Mouse (Mus musculus): ENCODE results near the gene Glyr1.

Gene Glyr1

DNA sequence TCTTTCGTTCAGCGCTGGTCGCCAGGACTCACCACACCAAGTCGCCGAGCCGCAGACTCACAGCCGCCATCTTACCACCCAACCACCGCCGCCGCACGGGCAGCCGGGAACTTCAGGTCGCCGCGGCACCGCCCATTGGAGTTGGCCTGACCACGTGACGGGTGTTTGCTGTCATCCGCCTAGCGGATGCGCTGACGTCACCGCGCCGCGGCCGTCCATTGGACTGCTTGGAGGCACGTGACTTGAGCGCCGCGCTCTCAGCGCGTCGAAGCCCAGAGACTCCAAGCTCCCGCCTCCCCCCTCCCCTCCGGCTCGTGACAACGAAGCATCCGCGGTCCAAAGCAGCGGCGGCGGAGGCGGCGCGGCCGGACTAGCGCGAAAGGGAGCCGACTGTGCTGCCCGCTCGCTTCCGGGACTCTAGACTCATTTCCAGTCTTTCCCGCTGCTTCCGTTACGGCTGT lies at the start of gene Glyr1, which contains the start of gene Ubn1:
Gene Glyr1, minus strand, starts transcription at position 90 of the 461 bp plus-strand sequence.
Gene Ubn1, plus strand, starts transcription at position 284 of the 461 bp plus-strand sequence.
- peak; percentile 99 for DNase-seq

- DNase-seq: no peak
Observed at GRCm38 (mm10) chr16:5096504-5096903, 46.8 kb upstream of the Glyr1 start.

DNA sequence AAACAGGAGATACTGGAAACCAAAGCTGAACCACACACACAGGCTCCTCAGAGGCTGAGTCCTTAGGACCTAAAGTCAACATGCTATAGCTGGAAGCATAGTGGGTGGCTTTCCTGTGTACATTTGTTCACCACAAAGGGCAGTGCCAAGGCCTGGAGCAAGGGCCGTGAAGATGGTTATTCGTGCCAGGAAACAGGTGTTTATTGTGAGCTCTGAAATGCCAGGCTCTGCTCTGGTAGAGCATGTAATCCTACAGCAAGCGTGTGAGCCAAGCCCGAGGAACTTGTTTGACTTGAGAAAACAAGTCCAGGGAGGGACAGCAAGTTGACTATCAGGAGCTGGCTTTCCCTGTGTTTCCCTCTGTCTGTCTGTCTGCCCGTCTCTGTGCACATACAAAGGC lies 43.6 kb upstream of the Glyr1 start:
- DNase-seq: no peak

DNA sequence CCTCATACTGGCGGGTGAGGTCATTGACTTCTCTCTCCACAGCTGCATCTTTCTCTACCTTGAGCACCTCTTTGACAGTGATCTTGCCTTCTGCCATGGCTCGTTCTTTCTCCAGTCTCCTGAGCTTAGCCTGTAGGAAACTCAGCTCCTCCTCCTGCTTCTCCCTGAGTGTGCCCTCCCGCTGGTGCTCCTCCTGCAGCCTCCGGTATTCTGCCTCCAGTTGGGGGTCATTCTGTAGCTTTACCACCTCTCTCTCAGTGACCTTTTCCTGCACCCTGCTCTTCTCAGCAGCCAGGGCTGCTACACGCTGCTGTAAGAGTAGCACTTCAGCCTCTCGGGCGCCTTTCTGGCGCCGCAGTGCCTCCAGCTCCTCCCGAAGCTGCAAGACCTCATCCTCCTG lies 39.4 kb upstream of the Glyr1 start:
- DNase-seq: no peak

GRCm38 (mm10) chr16:5086179-5086578 lies 36.5 kb upstream of the Glyr1 start:
- DNase-seq: no peak

- no peak for DNase-seq
Observed at GRCm38 (mm10) chr16:5085196-5085595, 35.5 kb upstream of the Glyr1 start.

- no peak for DNase-seq
Observed at GRCm38 (mm10) chr16:5074341-5074740, 24.7 kb upstream of the Glyr1 start.

DNA sequence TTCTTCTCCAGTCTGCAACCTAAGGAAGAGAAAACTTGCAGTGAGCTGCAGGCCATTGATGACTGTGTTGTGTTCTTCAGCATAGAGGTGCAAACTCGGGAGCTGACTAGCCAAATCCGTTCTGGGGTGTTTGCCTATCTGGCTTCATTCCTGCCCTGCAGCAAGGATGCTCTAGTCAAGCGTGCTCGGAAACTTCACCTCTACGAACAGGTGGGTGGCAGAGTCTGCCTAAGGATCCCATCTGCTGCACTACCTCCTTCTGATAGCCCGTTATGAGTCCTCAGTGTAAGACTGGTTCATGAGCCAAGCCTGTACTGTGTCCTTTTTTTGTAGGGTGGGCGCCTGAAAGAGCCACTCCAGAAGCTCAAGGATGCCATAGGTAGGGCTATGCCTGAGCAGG lies 22.3 kb upstream of the Glyr1 start:
- no peak for DNase-seq

DNA sequence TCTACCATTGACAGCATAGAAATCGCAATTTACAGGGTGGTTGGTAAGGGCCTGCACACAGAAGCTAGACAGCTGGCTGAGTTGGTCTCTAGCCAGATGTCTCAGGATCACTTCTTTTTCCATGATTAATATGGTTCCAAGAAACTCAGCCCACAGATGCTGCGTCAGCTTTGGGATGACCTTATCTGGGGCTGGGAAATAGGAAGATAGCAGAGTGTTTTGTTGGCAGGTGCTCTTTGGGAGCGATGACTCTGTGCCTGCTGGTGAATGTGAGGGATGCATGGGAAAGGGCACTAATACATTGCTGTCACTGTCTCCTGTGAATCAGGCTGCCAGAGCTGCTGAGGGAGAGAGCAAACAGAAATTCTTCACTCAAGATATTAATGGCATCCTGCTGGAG lies 20.7 kb upstream of the Glyr1 start:
- DNase-seq: no peak

GRCm38 (mm10) chr16:5063472-5063871 lies 13.8 kb upstream of the Glyr1 start:
- no peak for DNase-seq

GRCm38 (mm10) chr16:5058114-5058513 lies 8.5 kb upstream of the Glyr1 start:
- peak; percentile 33 to 45 for DNase-seq

- DNase-seq: peak; percentile 82 to 85
Observed at GRCm38 (mm10) chr16:5050251-5051110, 818 bp upstream of the Glyr1 start.

DNA sequence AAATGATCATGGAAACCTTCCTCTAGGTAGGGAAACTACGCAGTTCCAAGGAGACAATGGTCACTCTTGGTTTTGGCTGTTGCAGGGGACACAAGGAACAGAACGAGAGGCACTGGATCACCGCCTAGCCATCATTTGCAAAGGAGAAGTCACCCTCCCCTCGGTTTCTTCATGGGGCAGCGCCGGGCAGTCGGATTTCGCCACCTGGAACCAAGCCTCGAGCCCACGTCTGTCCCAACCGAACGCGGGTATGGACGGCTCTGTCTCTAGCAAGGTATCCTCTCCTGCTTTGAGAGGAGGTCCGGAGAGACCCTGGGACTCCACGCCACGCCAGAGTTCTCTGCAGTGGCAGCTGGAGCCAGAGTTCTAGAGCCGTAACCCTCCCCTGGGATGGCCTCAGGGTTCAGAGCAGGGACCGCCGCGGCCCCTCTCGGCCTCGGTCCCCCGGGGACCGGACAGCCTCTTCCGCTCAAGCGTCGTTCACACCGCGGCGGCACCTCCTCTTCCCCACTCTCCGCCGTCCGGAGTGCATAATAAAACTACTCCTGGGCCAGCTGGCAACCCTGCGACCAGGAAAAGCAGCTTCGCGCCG lies 385 bp downstream of the Glyr1 start:
- DNase-seq: no peak

DNA sequence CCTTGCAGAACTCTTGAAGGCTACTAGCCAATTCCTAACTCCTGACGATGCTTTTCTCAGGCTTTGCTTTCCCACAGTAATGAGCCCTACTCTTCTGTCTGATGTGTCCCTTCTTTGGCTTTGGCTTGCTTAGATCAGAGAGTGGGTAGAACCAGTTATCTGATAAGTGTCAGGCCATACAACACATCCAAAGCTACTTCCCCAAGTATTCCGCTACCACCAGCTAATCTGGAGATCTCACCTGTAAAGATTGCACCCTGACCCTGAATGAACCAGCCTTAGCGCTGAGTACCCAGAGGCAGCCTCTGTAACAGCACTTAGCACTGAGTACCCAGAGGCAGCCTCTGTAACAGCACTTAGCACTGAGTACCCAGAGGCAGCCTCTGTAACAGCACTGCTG lies 4.3 kb downstream of the Glyr1 start:
- no peak for DNase-seq

DNA sequence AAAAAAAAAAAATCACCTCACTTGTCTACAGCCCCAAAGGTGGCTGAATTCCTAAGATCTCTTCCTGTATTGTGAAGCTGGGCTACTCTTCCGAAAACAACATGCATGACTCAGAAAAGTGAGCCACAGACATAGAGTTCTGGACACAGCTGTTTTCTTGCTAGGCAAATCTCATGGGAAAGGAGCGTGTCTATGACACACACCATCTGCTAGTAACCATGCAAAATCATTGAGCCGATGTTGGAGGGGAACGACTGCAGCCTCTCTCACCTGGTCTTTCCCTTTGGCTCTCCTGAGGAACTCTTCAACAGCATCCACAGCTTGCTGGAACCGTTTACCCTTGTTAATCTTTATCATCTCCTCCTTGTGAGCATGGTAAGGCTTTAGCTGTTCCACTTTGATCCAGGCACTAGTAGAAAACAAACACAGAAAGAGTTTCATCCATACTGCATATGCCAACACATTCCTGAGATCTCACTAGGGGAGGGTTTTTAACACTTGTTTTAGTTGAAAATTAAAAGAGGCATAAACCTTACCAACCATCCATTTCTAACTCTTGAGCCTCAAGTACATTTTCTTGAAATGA lies 12.9 kb downstream of the Glyr1 start:
- DNase-seq: no peak

DNA sequence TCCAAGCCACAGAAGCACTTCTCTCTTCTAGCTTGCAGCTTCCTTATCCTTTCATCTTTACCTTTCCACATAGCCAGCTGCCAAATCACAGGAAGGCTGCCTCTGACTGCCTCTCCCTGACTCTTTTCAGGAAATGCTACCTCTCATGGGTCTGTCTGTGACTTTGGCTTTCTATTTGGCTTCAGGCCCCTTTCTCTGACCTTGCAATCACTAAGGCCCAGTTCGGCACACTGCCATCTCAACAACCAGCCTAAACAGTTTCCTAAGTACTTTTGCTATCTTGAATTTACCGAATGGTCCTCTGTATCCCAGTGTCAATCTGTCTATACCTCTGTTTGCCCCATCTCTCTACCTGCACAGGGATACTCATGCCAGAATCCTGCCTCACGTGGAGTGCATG lies 14.1 kb downstream of the Glyr1 start:
- DNase-seq: no peak

- no peak for DNase-seq
Observed at GRCm38 (mm10) chr16:5029847-5030246, 19.8 kb downstream of the Glyr1 start.

DNA sequence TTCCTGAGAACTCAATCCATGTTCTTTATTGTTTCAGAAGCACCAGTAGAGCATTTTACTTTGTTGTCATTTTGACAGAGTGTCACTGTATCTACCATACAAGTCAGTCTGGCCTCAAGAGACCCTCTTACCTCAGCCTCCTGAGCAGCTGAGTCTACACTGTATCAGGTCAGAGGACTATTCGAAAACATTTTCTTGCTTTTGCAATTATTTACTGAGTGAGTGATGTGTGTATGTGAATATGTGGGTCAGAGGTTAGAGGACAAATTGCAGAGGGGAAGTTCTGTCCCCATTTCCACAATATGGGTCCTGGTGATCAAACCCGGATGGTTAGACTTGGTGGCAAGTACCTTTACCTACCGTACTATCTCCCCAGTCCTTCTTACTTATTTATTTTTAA lies 25.6 kb downstream of the Glyr1 start:
- DNase-seq: no peak

DNA sequence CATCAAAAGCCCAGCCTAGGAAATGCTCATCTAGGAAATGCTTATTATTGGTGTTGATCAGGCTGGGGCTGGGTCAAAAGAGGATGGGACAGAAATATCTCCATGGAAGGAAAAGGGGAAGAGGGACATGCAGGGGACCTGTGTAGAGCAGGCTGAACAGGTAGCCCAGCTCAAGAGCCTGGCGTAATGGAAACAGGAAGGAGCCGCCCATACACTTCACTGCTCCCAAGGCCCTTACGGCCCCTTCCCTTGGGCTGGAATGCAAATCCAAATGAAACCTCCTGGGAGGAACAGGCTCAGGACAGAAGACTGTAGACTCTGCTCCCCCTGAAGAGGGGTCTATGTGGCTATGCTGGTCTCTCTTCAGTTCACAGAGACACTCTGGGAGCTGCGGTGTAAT lies 35.1 kb downstream of the Glyr1 start:
- no peak for DNase-seq

DNA sequence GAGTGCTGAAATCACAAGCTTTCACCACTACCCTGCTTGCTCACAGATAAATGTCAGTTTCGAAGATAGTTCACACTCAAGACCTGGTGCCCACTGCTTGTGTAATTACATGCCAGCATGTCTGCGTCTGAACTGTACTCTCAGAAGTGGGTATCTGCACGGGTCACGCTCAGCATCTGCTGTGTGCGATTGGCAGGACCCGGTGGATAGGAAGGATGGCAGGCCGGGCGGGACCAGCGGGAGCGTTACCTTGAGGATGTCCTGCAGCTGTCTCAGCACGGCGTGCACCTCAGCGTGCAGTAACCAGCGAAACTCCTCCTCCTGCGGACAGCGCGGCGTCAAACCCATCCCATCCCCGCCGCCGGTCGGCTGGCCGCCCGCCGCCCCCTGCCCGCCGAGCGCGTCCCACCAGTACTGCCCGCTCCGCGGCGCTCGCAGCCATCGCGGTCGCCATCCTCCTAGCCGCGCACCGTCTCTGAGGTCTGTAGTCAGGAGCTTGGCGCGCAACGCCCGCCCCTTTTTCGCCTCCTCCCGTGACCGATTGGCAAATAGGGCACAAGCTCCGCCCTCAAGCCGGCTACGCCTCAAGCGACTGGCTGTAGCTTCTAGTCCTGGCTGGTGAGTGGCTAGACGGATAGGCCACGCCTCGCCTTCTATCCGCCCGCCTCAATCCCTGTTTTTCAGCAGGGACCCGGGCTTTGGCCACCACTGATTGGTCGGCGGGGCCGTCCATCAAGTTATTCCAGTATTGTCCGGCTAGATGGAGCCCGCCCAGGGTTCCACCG lies 36.4 kb downstream of the Glyr1 start, which contains the start of gene Rogdi:
Gene Rogdi, minus strand, starts transcription at position 500 of the 785 bp plus-strand sequence.
- peak; percentile 99 for DNase-seq

GRCm38 (mm10) chr16:5012036-5013005 lies 37.3 kb downstream of the Glyr1 start:
- peak; percentile 31 to 36 for DNase-seq

DNA sequence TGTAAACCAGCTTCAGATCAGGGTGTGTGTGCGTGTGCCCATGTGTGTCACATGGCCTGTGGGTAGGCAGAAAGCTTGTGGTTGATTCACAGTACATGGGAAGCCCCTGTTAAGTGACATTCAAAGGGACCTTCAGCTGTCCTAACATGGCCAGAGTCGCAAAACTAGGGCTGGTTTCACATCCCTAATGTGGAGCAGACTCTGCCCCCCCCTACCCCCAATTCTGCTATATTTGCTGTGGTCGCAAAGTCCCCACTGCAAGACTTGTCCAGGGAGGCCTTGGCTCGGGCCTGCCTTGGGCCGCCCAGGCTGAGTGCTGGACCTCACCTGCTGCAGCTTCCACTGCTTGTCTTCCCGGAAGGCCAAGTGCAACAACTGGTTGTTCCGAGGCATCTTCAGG lies 38.4 kb downstream of the Glyr1 start:
- DNase-seq: no peak
